ENCODE assay signal across 8 mouse cellular contexts in the genomic region with DNA sequence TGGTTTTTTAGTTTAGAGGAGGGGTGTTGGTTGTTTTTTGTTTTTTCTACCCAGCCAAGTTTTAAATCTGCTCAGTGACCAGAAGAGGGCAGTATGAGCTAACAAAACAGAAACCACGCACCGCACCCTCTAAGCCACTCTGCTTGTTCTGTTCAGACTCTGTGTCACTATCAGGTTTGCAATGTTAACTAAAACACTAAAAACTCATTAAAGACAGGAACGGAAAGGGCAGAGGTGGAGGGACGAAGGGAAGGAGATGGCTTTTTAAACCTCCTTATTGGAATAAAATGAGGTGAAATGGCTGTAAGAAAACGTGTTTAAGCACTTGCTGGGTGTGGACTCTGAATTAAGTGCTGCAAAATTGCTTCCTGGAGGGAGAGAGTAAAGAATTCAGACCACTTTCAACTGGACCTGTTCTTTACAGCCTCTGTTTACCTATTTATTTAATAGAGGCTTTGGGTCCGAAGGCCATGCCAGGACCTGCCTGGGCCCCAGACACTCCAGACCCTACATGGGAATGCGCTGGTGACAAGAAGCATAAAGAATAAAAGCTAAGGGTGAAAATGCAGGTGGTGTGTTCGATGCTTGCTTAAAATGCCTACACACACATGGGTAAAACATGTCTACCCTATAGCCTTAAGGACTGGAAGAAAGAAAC.
DNase-seq lines count a peak whose midpoint lies in the region; ATAC-seq and TF ChIP-seq lines count a peak whose summit lies in the region.

No protein-coding gene starts in this region.

- no peak overlapping the region for H3K4me2 ChIP-seq in kidney, embryonic 15.5 days
- H3K4me2 ChIP-seq in liver, embryonic 14.5 days (ENCODE audit: low read depth), result no peak overlapping the region
- no peak overlapping the region for H3K4me2 ChIP-seq in neural tube, embryonic 13.5 days

- 0 out of 2 replicates have a peak, but pooled peaks cover 2% of the 10 kb centered on the region for H3K4me1 ChIP-seq in kidney, embryonic 15.5 days
- H3K4me1 ChIP-seq in liver, embryonic 14.5 days (replicated peaks; ENCODE audit: control insufficient read depth in 2 of 2, insufficient read depth in 2 of 2, low read length in 1 of 2), result no peaks in the 10 kb centered on the region
- no peaks in the 10 kb centered on the region for H3K4me1 ChIP-seq in neural tube, embryonic 13.5 days (replicated peaks)

- no peak overlapping the region for H3K4me3 ChIP-seq in kidney, embryonic 15.5 days (replicated peaks)
- H3K4me3 ChIP-seq in liver, embryonic 14.5 days (ENCODE audit: insufficient read depth in 1 of 2, low read depth in 2 of 2, low read length in 2 of 2), result no peak overlapping the region
- no peak overlapping the region for H3K4me3 ChIP-seq in neural tube, embryonic 13.5 days

- in situ Hi-C loops in Patski (cut with MboI; ENCODE audit: low pct_unique_long_range_greater_than_20kb), result loop anchor here (5.0 to 10.0 kb wide), 3 partner anchors 355 to 652 kb away; a partner anchor contains a TSS

- TF ChIP-seq CTCF in Patski (IDR thresholded peaks at IDR 0.05), result peak; percentile 70
- TF ChIP-seq CTCF in liver, embryonic 14.5 days (IDR thresholded peaks at IDR 0.05; ENCODE audit: low read depth), result peak; percentile 51; the same call in 1 of the 2 replicates

- no peak overlapping the region for H3K27ac ChIP-seq in kidney, embryonic 15.5 days
- no peak overlapping the region for H3K27ac ChIP-seq in liver, embryonic 14.5 days
- no peak overlapping the region for H3K27ac ChIP-seq in neural tube, embryonic 13.5 days (replicated peaks)

- POLR2A ChIA-PET in Patski (lab: Charles Lee), result no interaction called here

- ATAC-seq in Patski, result no peak
- peak; percentile 58; the same call in 1 of the 2 replicates for ATAC-seq in kidney, embryonic 15.5 days (replicated peaks; ENCODE audit: low FRiP score)
- ATAC-seq in liver, embryonic 14.5 days (ENCODE audit: insufficient read depth), result no peak
- peak; percentile 74; the same call in 1 of the 2 replicates for ATAC-seq in neural tube, embryonic 13.5 days (ENCODE audit: low read depth)

- CTCF ChIA-PET in Patski (lab: Charles Lee), result interaction anchor here (1.2 to 1.8 kb wide), 2 partner anchors 279 to 600 kb away, joined by 3 to 4 read pairs; no protein-coding TSS in a partner anchor

- H3K9me3 ChIP-seq in kidney, embryonic 15.5 days (replicated peaks), result no peaks in the 10 kb centered on the region
- no peaks in the 10 kb centered on the region for H3K9me3 ChIP-seq in liver, embryonic 14.5 days (ENCODE audit: control insufficient read depth, low read length)
- no peaks in the 10 kb centered on the region for H3K9me3 ChIP-seq in neural tube, embryonic 13.5 days

- no peaks in the 10 kb centered on the region for H3K36me3 ChIP-seq in kidney, embryonic 15.5 days
- H3K36me3 ChIP-seq in liver, embryonic 14.5 days (replicated peaks; ENCODE audit: control insufficient read depth, insufficient read depth, low read depth), result no peaks in the 10 kb centered on the region
- no peaks in the 10 kb centered on the region for H3K36me3 ChIP-seq in neural tube, embryonic 13.5 days

- DNase-seq in CD4-positive helper T cell, adult 2 months (ENCODE audit: low read depth, low spot score), result peak; percentile 75
- peak; percentile 15 for DNase-seq in Patski (ENCODE audit: low read depth, low spot score)
- peak; percentile 58 to 67 for DNase-seq in cerebellum, postnatal 14 days
- peak; percentile 22 for DNase-seq in gastrocnemius, postnatal 10 days
- peak; percentile 12 to 29 (median 12) for DNase-seq in liver, embryonic 14.5 days (ENCODE audit: low read depth in 3 of 3, low spot score in 3 of 3)
- DNase-seq in thymus, postnatal 4 days, result peak; percentile 56

- 32% methylated on average over 8 of the region's 8 CpGs for WGBS in kidney, embryonic 15.5 days
- WGBS in liver, embryonic 14.5 days (ENCODE audit: insufficient replicate concordance), result 25% methylated on average over 8 of the region's 8 CpGs
- WGBS in neural tube, embryonic 13.5 days, result 29% methylated on average over 8 of the region's 8 CpGs

- no peak for TF ChIP-seq EP300 in liver, embryonic 14.5 days (IDR thresholded peaks at IDR 0.05; ENCODE audit: low read depth)

- H3K9ac ChIP-seq in kidney, embryonic 15.5 days, result no peak overlapping the region
- H3K9ac ChIP-seq in liver, embryonic 14.5 days (replicated peaks), result no peak overlapping the region
- H3K9ac ChIP-seq in neural tube, embryonic 13.5 days, result no peak overlapping the region

- no peaks in the 10 kb centered on the region for H3K27me3 ChIP-seq in Patski
- H3K27me3 ChIP-seq in kidney, embryonic 15.5 days, result no peaks in the 10 kb centered on the region
- H3K27me3 ChIP-seq in liver, embryonic 14.5 days (ENCODE audit: control insufficient read depth, insufficient read depth, low read length), result no peaks in the 10 kb centered on the region
- peaks cover 32% of the 10 kb centered on the region for H3K27me3 ChIP-seq in neural tube, embryonic 13.5 days

Comparison
In these comparisons a context has a peak if more than half of its experiments do, and no peak if none do; other contexts are left out.
1. DNase-seq: peak in every context shown above with its lines; median percentile 75 in CD4-positive helper T cell, adult 2 months; 62 in cerebellum, postnatal 14 days; 56 in thymus, postnatal 4 days; 22 in gastrocnemius, postnatal 10 days; 15 in Patski; 12 in liver, embryonic 14.5 days.
2. ATAC-seq: peak in kidney, embryonic 15.5 days (single experiment) and neural tube, embryonic 13.5 days (single experiment); none in Patski (single experiment) and liver, embryonic 14.5 days (single experiment).